In genomic region chr2:143914221-143914620, GRCm38 (mm10) we compare ENCODE assay signal across 8 mouse cellular contexts. TPM values are rescaled to one million over a fixed set of nuclear protein-coding genes. Genes with fewer than 3 reads are reported as not detected.
A peak's percentile ranks its signal among the peaks of the same experiment; 100 is the strongest.
DNase-seq lines count a peak whose midpoint lies in the region; ATAC-seq and TF ChIP-seq lines count a peak whose summit lies in the region.

No protein-coding gene starts in this region.

- H3K36me3 ChIP-seq in kidney, adult 2 months (ENCODE audit: control insufficient read depth, insufficient read depth, low read length), result no peaks in the 10 kb centered on the region
- no peaks in the 10 kb centered on the region for H3K36me3 ChIP-seq in hindbrain, embryonic 14.5 days (replicated peaks; ENCODE audit: control insufficient read depth, insufficient read depth)
- no peaks in the 10 kb centered on the region for H3K36me3 ChIP-seq in midbrain, embryonic 14.5 days (ENCODE audit: control insufficient read depth, insufficient read depth, low read length)

- peak overlapping the region; percentile 99 for H3K27ac ChIP-seq in kidney, adult 2 months (ENCODE audit: insufficient read depth, low read depth, low read length)
- 0 out of 2 replicates have a peak overlapping the region, but pooled peaks have one; percentile 35 for H3K27ac ChIP-seq in brown adipose tissue, adult 24 weeks (replicated peaks; ENCODE audit: low read depth, low read length)
- peak overlapping the region; percentile 94 for H3K27ac ChIP-seq in hindbrain, embryonic 14.5 days
- peak overlapping the region; percentile 96 for H3K27ac ChIP-seq in midbrain, embryonic 14.5 days (replicated peaks; ENCODE audit: low read depth, low read length)

- H3K9ac ChIP-seq in hindbrain, embryonic 14.5 days, result peak overlapping the region; percentile 88
- H3K9ac ChIP-seq in midbrain, embryonic 14.5 days (replicated peaks; ENCODE audit: low read length), result peak overlapping the region; percentile 89; the same call in 1 of the 2 replicates

- ATAC-seq in hindbrain, embryonic 14.5 days (ENCODE audit: low FRiP score), result no peak
- no peak for ATAC-seq in midbrain, embryonic 14.5 days (ENCODE audit: low FRiP score, low TSS enrichment)

- peak overlapping the region; percentile 89 for H3K4me3 ChIP-seq in kidney, adult 2 months (ENCODE audit: insufficient read depth, low read depth, low read length)
- peak overlapping the region; percentile 92; the same call in 1 of the 2 replicates for H3K4me3 ChIP-seq in brown adipose tissue, adult 24 weeks (ENCODE audit: insufficient read depth, low read depth, low read length)
- peak overlapping the region; percentile 66 for H3K4me3 ChIP-seq in hindbrain, embryonic 14.5 days (replicated peaks; ENCODE audit: low read length)
- peak overlapping the region; percentile 90 for H3K4me3 ChIP-seq in midbrain, embryonic 14.5 days (replicated peaks; ENCODE audit: low read depth, low read length)

- H3K4me1 ChIP-seq in kidney, adult 2 months (ENCODE audit: control insufficient read depth, insufficient read depth, low read length), result peaks cover 14% of the 10 kb centered on the region; the same call in 1 of the 2 replicates
- H3K4me1 ChIP-seq in brown adipose tissue, adult 24 weeks (ENCODE audit: control insufficient read depth, insufficient read depth, insufficient read length, low read length), result peaks cover 4% of the 10 kb centered on the region; the same call in 1 of the 2 replicates
- peaks cover 30% of the 10 kb centered on the region for H3K4me1 ChIP-seq in hindbrain, embryonic 14.5 days (replicated peaks; ENCODE audit: control insufficient read depth, insufficient read depth, low read length)
- H3K4me1 ChIP-seq in midbrain, embryonic 14.5 days (ENCODE audit: control insufficient read depth, insufficient read depth, low read length), result peaks cover 25% of the 10 kb centered on the region

- WGBS in kidney, adult 2 months, result 7% methylated on average over 10 of the region's 10 CpGs
- WGBS in hindbrain, embryonic 14.5 days, result 9% methylated on average over 10 of the region's 10 CpGs
- WGBS in midbrain, embryonic 14.5 days, result 5% methylated on average over 10 of the region's 10 CpGs

- DNase-seq in kidney, adult 2 months, result peak; percentile 36
- DNase-seq in kidney, postnatal 25 days, result no peak
- peak; percentile 37 for DNase-seq in hindbrain, embryonic 14.5 days (ENCODE audit: low spot score)
- DNase-seq in midbrain, embryonic 14.5 days, result peak; percentile 57
- no peak for DNase-seq in gastrocnemius, postnatal 10 days
- DNase-seq in spleen, postnatal 36 days (ENCODE audit: low spot score in 2 of 2), result no peak
- no peak for DNase-seq in right cerebral cortex, adult 2 months (ENCODE audit: low spot score in 2 of 2)

- no peaks in the 10 kb centered on the region for H3K9me3 ChIP-seq in hindbrain, embryonic 14.5 days (ENCODE audit: control insufficient read depth, low read length)
- H3K9me3 ChIP-seq in midbrain, embryonic 14.5 days (ENCODE audit: control insufficient read depth, low read length), result no peaks in the 10 kb centered on the region

- TF ChIP-seq POLR2A in kidney, adult 2 months (IDR thresholded peaks at IDR 0.05; ENCODE audit: low read depth, low read length), result no peak

- H3K4me2 ChIP-seq in hindbrain, embryonic 14.5 days (replicated peaks), result peak overlapping the region; percentile 76
- H3K4me2 ChIP-seq in midbrain, embryonic 14.5 days (ENCODE audit: low read length), result peak overlapping the region; percentile 79

- no peaks in the 10 kb centered on the region for H3K27me3 ChIP-seq in kidney, adult 2 months (replicated peaks; ENCODE audit: control insufficient read depth, insufficient read depth, low read length)
- no peaks in the 10 kb centered on the region for H3K27me3 ChIP-seq in hindbrain, embryonic 14.5 days (ENCODE audit: control insufficient read depth, insufficient read depth, low read length)
- H3K27me3 ChIP-seq in midbrain, embryonic 14.5 days (ENCODE audit: control insufficient read depth, insufficient read depth, low read length), result no peaks in the 10 kb centered on the region

- no peak for TF ChIP-seq CTCF in kidney, adult 2 months (conservative IDR thresholded peaks at IDR 0.05; ENCODE audit: insufficient read depth, insufficient read length, low read depth, low read length)

RNA-seq across cellular contexts. Expression of gene Dstn, which starts 0.9 kb away (rescaled TPM):
- 46.9 and 73.0 TPM in 2 replicates for polyA plus RNA-seq in kidney, adult 2 months (2012; rRNA removed)
- 95.9 and 97.0 TPM in 2 replicates for polyA plus RNA-seq in brown adipose tissue, adult 24 weeks (2012; ENCODE audit: insufficient read depth, insufficient read length, missing spikeins)
- polyA plus RNA-seq in hindbrain, embryonic 14.5 days (2014; fragmentation: Nextera tagmentation; extraction: Ambion mirVana), result 461 and 492 TPM in 2 replicates
- polyA plus RNA-seq in midbrain, embryonic 14.5 days (2014; fragmentation: Nextera tagmentation; extraction: Ambion mirVana), result 418 and 479 TPM in 2 replicates
- 10 to 100 TPM; 65.7 to 79.9 TPM for total RNA-seq in gastrocnemius, postnatal 10 days (2021)

RNA-seq across cellular contexts. Expression of gene Bfsp1, which starts 51.2 kb away (rescaled TPM):
- polyA plus RNA-seq in kidney, adult 2 months (2012; rRNA removed), result 0.35 and 0.36 TPM in 2 replicates
- not detected in 2 replicates for polyA plus RNA-seq in brown adipose tissue, adult 24 weeks (2012; ENCODE audit: insufficient read depth, insufficient read length, missing spikeins)
- 1.8 and 2.1 TPM in 2 replicates for polyA plus RNA-seq in hindbrain, embryonic 14.5 days (2014; fragmentation: Nextera tagmentation; extraction: Ambion mirVana)
- polyA plus RNA-seq in midbrain, embryonic 14.5 days (2014; fragmentation: Nextera tagmentation; extraction: Ambion mirVana), result 1.3 and 1.8 TPM in 2 replicates
- total RNA-seq in gastrocnemius, postnatal 10 days (2021), result under 1 TPM; 0.78 to 0.93 TPM

Comparison
In these comparisons a context has a peak if more than half of its experiments do, and no peak if none do; other contexts are left out.
1. DNase-seq: peak in kidney, adult 2 months (single experiment), hindbrain, embryonic 14.5 days (single experiment) and midbrain, embryonic 14.5 days (single experiment); none in kidney, postnatal 25 days (0 of 2), gastrocnemius, postnatal 10 days (single experiment), spleen, postnatal 36 days (0 of 2) and right cerebral cortex, adult 2 months (0 of 2).
2. H3K27ac ChIP-seq: peak in every context shown above with its lines; median percentile 99 in kidney, adult 2 months; 96 in midbrain, embryonic 14.5 days; 94 in hindbrain, embryonic 14.5 days; 35 in brown adipose tissue, adult 24 weeks.
3. Peak in every context shown above with its lines, with median percentiles within 50 percentile points of each other: H3K4me3 ChIP-seq.